Mouse (Mus musculus) stomach, embryonic 16.5 days (tissue): ENCODE results near the gene Cep112. TPM values are rescaled to one million over a fixed set of nuclear protein-coding genes. Genes with fewer than 3 reads are reported as not detected.
A peak's percentile ranks its signal among the peaks of the same experiment; 100 is the strongest.

Experiments
- ATAC-seq: fragments of 200-750 bp; cut with Nextera tagmentation; 2 replicates; pipeline ENCODE4 v1.8.0; 2017; ENCODE audit warnings: moderate number of reproducible peaks, moderate TSS enrichment; ENCODE audit not compliant: insufficient read depth, low FRiP score
- H3K27ac ChIP-seq: fragments of 300-500 bp; sonication (generic); 2 replicates; pipeline ENCODE4 v1.5.1; 2014; ENCODE audit warnings: low read length
- H3K27me3 ChIP-seq: fragments of 300-500 bp; sonication (generic); 2 replicates; pipeline ENCODE4 v1.6.1; 2014; ENCODE audit warnings: low read length, control low read depth, mixed read lengths; ENCODE audit not compliant: control insufficient read depth, insufficient read depth
- H3K36me3 ChIP-seq: fragments of 300-500 bp; sonication (generic); 2 replicates; pipeline ENCODE4 v1.6.1; 2014; ENCODE audit warnings: low read length; ENCODE audit not compliant: control insufficient read depth, insufficient read depth
- H3K4me1 ChIP-seq: fragments of 300-500 bp; sonication (generic); 2 replicates; pipeline ENCODE4 v1.6.1; 2014; ENCODE audit warnings: low read length, control low read depth, mixed read lengths; ENCODE audit not compliant: control insufficient read depth, insufficient read depth
- H3K4me2 ChIP-seq: fragments of 300-500 bp; sonication (generic); 2 replicates; pipeline ENCODE4 v1.6.1; 2014; ENCODE audit warnings: low read depth, low read length, mixed read lengths
- H3K4me3 ChIP-seq: fragments of 300-500 bp; sonication (generic); replicated peaks from 2 replicates; pipeline ENCODE4 v1.5.1; 2014; ENCODE audit warnings: mild to moderate bottlenecking, low read length
- H3K9ac ChIP-seq: fragments of 300-500 bp; sonication (generic); 2 replicates; pipeline ENCODE4 v1.6.1; 2014; ENCODE audit warnings: low read length
- H3K9me3 ChIP-seq: fragments of 300-500 bp; sonication (generic); replicated peaks from 2 replicates; pipeline ENCODE4 v1.6.1; 2016; ENCODE audit warnings: low read length, control low read depth; ENCODE audit not compliant: control insufficient read depth
- WGBS: fragments of 180-500 bp; shearing (Covaris S2); extraction: QIAGEN DNeasy Blood & Tissue Kit; methylation state at CpG from one replicate; pipeline ENCODE4 v1.1.7; 2014; 5-methylcytosine and 5-hydroxymethylcytosine counted together
- polyA plus RNA-seq: library from polyadenylated mRNA; unstranded; fragments of >200 nt; fragmentation: Nextera tagmentation; extraction: Ambion mirVana; gene quantifications from 2 replicates; pipeline ENCODE4 v1.2.1, GENCODE M21; 2015

The Cep112 gene
- polyA plus RNA-seq, 1 experiment from 2014 or later: 9.9 TPM

GRCm38 (mm10) chr11:108909396-108910195 is 484.6 kb downstream of the Cep112 start:
- H3K27ac ChIP-seq: no peak overlapping the region
- no peaks in the 10 kb centered on the region for H3K9me3 ChIP-seq
- ATAC-seq: no peak
- no peaks in the 10 kb centered on the region for H3K27me3 ChIP-seq
- no peaks in the 10 kb centered on the region for H3K36me3 ChIP-seq
- 9% methylated on average over 24 of the region's 24 CpGs for WGBS
- H3K4me2 ChIP-seq: peak overlapping the region; percentile 51
- H3K9ac ChIP-seq: peak overlapping the region; percentile 53; the same call in 1 of the 2 replicates
- H3K4me1 ChIP-seq: peaks cover 13% of the 10 kb centered on the region; the same call in 1 of the 2 replicates
- peak overlapping the region; percentile 2 for H3K4me3 ChIP-seq

Other genes with a start within 250 kb of the Cep112 start
- gene Apoh, start 81.8 kb upstream of the Cep112 start, polyA plus RNA-seq: 22.7 and 27.2 TPM in 2 replicates
- gene Prkca, start 81.3 kb upstream of the Cep112 start, polyA plus RNA-seq: 6.5 and 6.9 TPM in 2 replicates